Mouse (Mus musculus): ENCODE data around the gene Hus1. TPM values are rescaled to one million over a fixed set of nuclear protein-coding genes. Genes with fewer than 3 reads are reported as not detected.

Gene Hus1
- total and polyA plus RNA-seq, 3 experiments: 21.7 to 29.4 TPM; not detected in 1

DNA sequence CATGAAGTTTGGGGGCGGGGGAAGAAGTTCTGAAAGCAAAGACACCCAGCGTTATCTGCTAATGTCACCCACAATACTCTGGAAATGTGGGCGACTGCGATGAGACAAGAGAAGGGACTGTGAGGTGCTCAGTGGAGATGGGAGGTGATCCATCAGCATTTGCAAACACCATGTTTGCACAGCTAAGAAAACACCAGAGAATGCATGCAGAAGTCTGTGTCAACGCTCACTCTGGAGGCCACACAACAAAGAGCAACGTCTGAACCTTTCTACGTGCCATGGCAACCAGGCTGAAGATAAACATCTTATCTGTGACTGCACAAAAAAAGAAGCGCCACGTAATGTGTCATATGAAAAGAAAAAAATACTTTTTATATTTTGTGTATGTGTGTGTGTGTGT lies 40.5 kb downstream of the Hus1 start:
- Histone ChIP-seq H3K4me1 (ENCODE audit: control insufficient read depth in 1 of 2, insufficient read depth in 2 of 2, low read length in 2 of 2) (peaks cover 9 to 12% of the 10 kb centered on the region in 2 experiments), H3K9me3 (replicated peaks; ENCODE audit: insufficient read depth, low read length) (no peaks in the 10 kb centered on the region), H3K4me3 (ENCODE audit: control insufficient read depth in 1 of 2, insufficient read depth in 1 of 2, low read depth in 2 of 2, low read length in 2 of 2) (peak overlapping the region in 1 of 2 experiments; percentile 7; a peak in 1 of 4 replicates), H3K27me3 (ENCODE audit: control insufficient read depth in 1 of 2, insufficient read depth in 2 of 2, low read length in 2 of 2) (no peaks in the 10 kb centered on the region), H3K79me2 (ENCODE audit: control insufficient read depth, insufficient read depth, low read length, poor library complexity) (no peaks in the 10 kb centered on the region), H3K36me3 (ENCODE audit: control insufficient read depth in 1 of 2, insufficient read depth in 2 of 2, low read length in 2 of 2) (peaks cover 0 to 10% of the 10 kb centered on the region in 2 experiments; a peak in 2 of 4 replicates), H3K27ac (ENCODE audit: control insufficient read depth, low read depth, low read length) (no peak overlapping the region), H3K9ac (ENCODE audit: control insufficient read depth, low read depth, low read length, poor library complexity, severe bottlenecking) (no peak overlapping the region)
- peak; percentile 77 for DNase-seq (ENCODE audit: low read depth, low spot score)
- TF ChIP-seq ETS1 (IDR thresholded peaks at IDR 0.05; ENCODE audit: low read depth, low read length) (peak; percentile 22; the same call in 1 of the 2 replicates), TAL1 (IDR thresholded peaks at IDR 0.05; ENCODE audit: low read length) (peak; percentile 49), POLR2AphosphoS2 (IDR thresholded peaks at IDR 0.05; ENCODE audit: low read length) (no peak), SIN3A (IDR thresholded peaks at IDR 0.05; ENCODE audit: low read length) (0 out of 2 replicates have a peak, but pooled peaks have one; percentile 17), TCF12 (IDR thresholded peaks at IDR 0.05; ENCODE audit: low read depth, low read length) (peak; percentile 74), MAZ (IDR thresholded peaks at IDR 0.05; ENCODE audit: low read depth, low read length) (no peak), RAD21 (IDR thresholded peaks at IDR 0.05; ENCODE audit: low read depth, low read length) (no peak), BHLHE40 (IDR thresholded peaks at IDR 0.05; ENCODE audit: borderline replicate concordance, low read depth, low read length) (no peak), MEF2A (IDR thresholded peaks at IDR 0.05; ENCODE audit: extremely low read depth, insufficient replicate concordance, low read depth, low read length, poor library complexity, severe bottlenecking) (no peak), ZC3H11A (IDR thresholded peaks at IDR 0.05; ENCODE audit: low read depth, low read length) (no peak), ZNF384 (IDR thresholded peaks at IDR 0.05; ENCODE audit: low read depth, low read length) (peak; percentile 76), SMC3 (IDR thresholded peaks at IDR 0.05; ENCODE audit: low read depth, low read length) (no peak), E2F4 (IDR thresholded peaks at IDR 0.05; ENCODE audit: borderline replicate concordance, low read depth, low read length) (no peak), GATA1 (IDR thresholded peaks at IDR 0.05; ENCODE audit: low read depth, low read length) (peak; percentile 65), ZMIZ1 (IDR thresholded peaks at IDR 0.05; ENCODE audit: low read depth, low read length) (no peak), EP300 (IDR thresholded peaks at IDR 0.05; ENCODE audit: low read depth in 1 of 2, low read length in 2 of 2) (peak in 1 of 2 experiments; percentile 75; a peak in 3 of 4 replicates), NELFE (IDR thresholded peaks at IDR 0.05; ENCODE audit: low read depth, low read length) (no peak), MYB (IDR thresholded peaks at IDR 0.05; ENCODE audit: low read depth, low read length) (no peak), NRF1 (IDR thresholded peaks at IDR 0.05; ENCODE audit: insufficient read depth, low read depth, low read length, poor library complexity, severe bottlenecking) (no peak), CHD1 (IDR thresholded peaks at IDR 0.05; ENCODE audit: low read depth, low read length) (no peak)

DNA sequence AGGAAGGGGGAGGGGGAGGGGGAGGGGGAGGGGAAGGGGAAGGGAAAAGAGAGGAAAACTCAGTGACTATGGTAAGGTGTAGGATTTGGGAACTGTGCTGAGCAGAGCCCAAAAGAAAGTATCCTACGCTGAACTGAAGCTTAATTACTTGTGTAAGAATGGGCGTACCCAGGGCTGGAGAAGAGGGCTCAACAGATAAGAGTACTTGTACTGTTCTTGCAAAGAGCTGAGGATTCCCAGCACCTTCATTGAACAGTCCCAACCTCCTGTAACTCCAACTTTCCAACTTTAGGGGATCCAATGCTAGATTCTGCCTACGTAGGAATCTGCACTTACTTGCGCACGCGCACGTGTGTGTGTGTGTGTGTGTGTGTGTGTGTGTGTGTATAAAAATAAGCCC lies 42.9 kb downstream of the Hus1 start:
- Histone ChIP-seq H3K79me2 (ENCODE audit: control insufficient read depth, insufficient read depth, low read length, poor library complexity) (no peaks in the 10 kb centered on the region), H3K4me3 (ENCODE audit: control insufficient read depth in 1 of 2, insufficient read depth in 1 of 2, low read depth in 2 of 2, low read length in 2 of 2) (no peak overlapping the region), H3K36me3 (ENCODE audit: control insufficient read depth in 1 of 2, insufficient read depth in 2 of 2, low read length in 2 of 2) (peaks cover 0 to 10% of the 10 kb centered on the region in 2 experiments; a peak in 2 of 4 replicates), H3K9ac (ENCODE audit: control insufficient read depth, low read depth, low read length, poor library complexity, severe bottlenecking) (no peak overlapping the region), H3K27me3 (ENCODE audit: control insufficient read depth in 1 of 2, insufficient read depth in 2 of 2, low read length in 2 of 2) (no peaks in the 10 kb centered on the region), H3K9me3 (replicated peaks; ENCODE audit: insufficient read depth, low read length) (no peaks in the 10 kb centered on the region), H3K4me1 (ENCODE audit: control insufficient read depth in 1 of 2, insufficient read depth in 2 of 2, low read length in 2 of 2) (peaks cover 9 to 12% of the 10 kb centered on the region in 2 experiments), H3K27ac (ENCODE audit: control insufficient read depth, low read depth, low read length) (no peak overlapping the region)
- no peak for DNase-seq (ENCODE audit: low read depth, low spot score)
- TF ChIP-seq POLR2AphosphoS5 (IDR thresholded peaks at IDR 0.05; ENCODE audit: borderline replicate concordance, low read depth, low read length) (no peak), SMC3 (IDR thresholded peaks at IDR 0.05; ENCODE audit: low read depth, low read length) (no peak), KAT2A (conservative IDR thresholded peaks at IDR 0.05; ENCODE audit: low read depth, low read length) (no peak), POLR2AphosphoS2 (IDR thresholded peaks at IDR 0.05; ENCODE audit: low read length) (no peak), POLR2A (IDR thresholded peaks at IDR 0.05; ENCODE audit: control insufficient read depth in 1 of 2, insufficient read depth in 1 of 2, low read depth in 1 of 2, low read length in 2 of 2, poor library complexity in 1 of 2) (no peak), SIN3A (IDR thresholded peaks at IDR 0.05; ENCODE audit: low read length) (no peak), CTCF (IDR thresholded peaks at IDR 0.05 in 2 of 3, conservative IDR thresholded peaks at IDR 0.05 in 1 of 3; ENCODE audit: control insufficient read depth in 1 of 3, insufficient read depth in 1 of 3, low read depth in 2 of 3, low read length in 3 of 3, poor library complexity in 1 of 3, severe bottlenecking in 1 of 3) (no peak), ZMIZ1 (IDR thresholded peaks at IDR 0.05; ENCODE audit: low read depth, low read length) (no peak), MEF2A (IDR thresholded peaks at IDR 0.05; ENCODE audit: extremely low read depth, insufficient replicate concordance, low read depth, low read length, poor library complexity, severe bottlenecking) (no peak), RCOR1 (IDR thresholded peaks at IDR 0.05; ENCODE audit: low read depth, low read length) (no peak), ZC3H11A (IDR thresholded peaks at IDR 0.05; ENCODE audit: low read depth, low read length) (no peak), USF2 (IDR thresholded peaks at IDR 0.05; ENCODE audit: borderline replicate concordance in 1 of 2, insufficient read depth in 1 of 2, low read depth in 1 of 2, low read length in 2 of 2) (no peak), TAL1 (IDR thresholded peaks at IDR 0.05; ENCODE audit: low read length) (no peak), JUND (IDR thresholded peaks at IDR 0.05; ENCODE audit: low read depth, low read length) (no peak), MAZ (IDR thresholded peaks at IDR 0.05; ENCODE audit: low read depth, low read length) (no peak), NELFE (IDR thresholded peaks at IDR 0.05; ENCODE audit: low read depth, low read length) (no peak), ELF1 (IDR thresholded peaks at IDR 0.05; ENCODE audit: low read depth, low read length) (no peak), USF1 (IDR thresholded peaks at IDR 0.05; ENCODE audit: low read depth, low read length) (no peak), HCFC1 (IDR thresholded peaks at IDR 0.05; ENCODE audit: low read depth, low read length) (no peak)

All from MEL (cell line).